Comparison of ENCODE assay signal across 8 mouse cellular contexts in the genomic region with DNA sequence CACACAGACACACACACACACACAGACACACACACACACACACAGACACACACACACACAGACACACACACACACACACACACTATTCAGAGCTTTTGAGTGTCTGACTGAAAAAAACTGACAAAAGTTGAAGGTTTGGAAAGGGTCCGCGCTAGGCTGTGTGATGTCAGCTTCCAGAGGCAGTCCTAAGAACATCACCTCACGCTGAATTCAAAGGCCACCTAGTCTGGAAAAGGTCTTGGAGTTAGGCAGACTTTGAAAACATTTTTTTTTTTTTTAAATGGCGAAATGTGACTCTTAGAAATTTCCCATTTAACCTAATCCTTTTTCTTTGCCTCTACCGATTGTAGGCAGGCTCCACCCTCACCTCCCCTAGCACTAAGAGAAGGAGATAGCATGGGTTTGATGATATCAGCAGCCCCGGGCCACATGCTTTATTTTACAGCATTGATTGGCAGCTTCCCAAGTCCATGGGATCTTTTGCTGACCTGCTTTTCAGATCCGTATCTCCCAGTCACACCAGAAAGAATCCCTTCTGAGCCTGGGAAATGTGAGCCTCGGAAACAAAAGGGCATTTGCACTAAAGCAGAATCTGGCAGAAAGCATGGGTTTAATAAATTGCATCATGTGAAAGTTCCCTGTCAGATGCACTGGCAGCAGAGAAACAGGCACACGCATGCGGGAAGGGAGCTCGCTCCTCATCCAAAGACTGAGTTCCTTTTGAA.
A peak's percentile ranks its signal among the peaks of the same experiment; 100 is the strongest.
DNase-seq lines count a peak whose midpoint lies in the region; ATAC-seq and TF ChIP-seq lines count a peak whose summit lies in the region.

No protein-coding gene starts in this region.

- ATAC-seq in heart, embryonic 11.5 days (replicated peaks; ENCODE audit: insufficient number of reproducible peaks, low FRiP score, low TSS enrichment), result no peak
- ATAC-seq in kidney, embryonic 14.5 days (ENCODE audit: low FRiP score, low TSS enrichment), result no peak
- ATAC-seq in liver, embryonic 13.5 days (ENCODE audit: low read depth), result no peak
- peak; percentile 21; the same call in 1 of the 2 replicates for ATAC-seq in neural tube, embryonic 13.5 days (ENCODE audit: low read depth)

- intact Hi-C loops in left cerebral cortex, adult 2 months (cut with DNase I), result loop anchor here (2.0 to 5.0 kb wide), 2 partner anchors 79 to 194 kb away; no protein-coding TSS in a partner anchor

- peak overlapping the region; percentile 59; the same call in 1 of the 2 replicates for H3K9ac ChIP-seq in heart, embryonic 11.5 days (ENCODE audit: low read depth, low read length)
- no peak overlapping the region for H3K9ac ChIP-seq in kidney, embryonic 14.5 days (ENCODE audit: low read depth, low read length)
- no peak overlapping the region for H3K9ac ChIP-seq in liver, embryonic 13.5 days
- H3K9ac ChIP-seq in neural tube, embryonic 13.5 days, result peak overlapping the region; percentile 51

- H3K27ac ChIP-seq in left cerebral cortex, adult 2 months, result peak overlapping the region; percentile 71; the same call in 1 of the 2 replicates
- peak overlapping the region; percentile 90 for H3K27ac ChIP-seq in heart, embryonic 11.5 days (ENCODE audit: low read depth, low read length)
- H3K27ac ChIP-seq in kidney, embryonic 14.5 days (ENCODE audit: low read depth, low read length), result peak overlapping the region; percentile 86
- peak overlapping the region; percentile 76 for H3K27ac ChIP-seq in liver, embryonic 13.5 days
- H3K27ac ChIP-seq in neural tube, embryonic 13.5 days (replicated peaks), result peak overlapping the region; percentile 92

- H3K4me1 ChIP-seq in heart, embryonic 11.5 days (ENCODE audit: control insufficient read depth, insufficient read depth, low read length), result peaks cover 39% of the 10 kb centered on the region
- H3K4me1 ChIP-seq in kidney, embryonic 14.5 days (ENCODE audit: control insufficient read depth, insufficient read depth, low read length), result peaks cover 16% of the 10 kb centered on the region
- peaks cover 46% of the 10 kb centered on the region for H3K4me1 ChIP-seq in liver, embryonic 13.5 days (replicated peaks)
- H3K4me1 ChIP-seq in neural tube, embryonic 13.5 days (replicated peaks), result peaks cover 57% of the 10 kb centered on the region

- DNase-seq in left cerebral cortex, adult 2 months (ENCODE audit: extremely low spot score in 1 of 2, low spot score in 2 of 2), result no peak
- DNase-seq in left cerebral cortex, adult 11 months (ENCODE audit: low spot score), result no peak
- DNase-seq in cerebellum, postnatal 14 days, result peak; percentile 59 to 71
- DNase-seq in liver, embryonic 13.5 days, result no peak
- DNase-seq in ovary, postnatal 36 days (ENCODE audit: low spot score), result no peak

- H3K27me3 ChIP-seq in heart, embryonic 11.5 days (ENCODE audit: control insufficient read depth, insufficient read depth, low read length), result no peaks in the 10 kb centered on the region
- H3K27me3 ChIP-seq in kidney, embryonic 14.5 days (ENCODE audit: control insufficient read depth, insufficient read depth, low read length), result no peaks in the 10 kb centered on the region
- no peaks in the 10 kb centered on the region for H3K27me3 ChIP-seq in liver, embryonic 13.5 days
- H3K27me3 ChIP-seq in neural tube, embryonic 13.5 days, result no peaks in the 10 kb centered on the region

- H3K4me2 ChIP-seq in heart, embryonic 11.5 days, result peak overlapping the region; percentile 63; the same call in 1 of the 2 replicates
- peak overlapping the region; percentile 50; the same call in 1 of the 2 replicates for H3K4me2 ChIP-seq in kidney, embryonic 14.5 days (replicated peaks; ENCODE audit: low read depth, low read length)
- peak overlapping the region; percentile 64 for H3K4me2 ChIP-seq in liver, embryonic 13.5 days
- H3K4me2 ChIP-seq in neural tube, embryonic 13.5 days, result peak overlapping the region; percentile 50

- WGBS in heart, embryonic 11.5 days (ENCODE audit: insufficient replicate concordance), result 26% methylated on average over 11 of the region's 11 CpGs
- WGBS in kidney, embryonic 14.5 days, result 29% methylated on average over 11 of the region's 11 CpGs
- WGBS in liver, embryonic 13.5 days (ENCODE audit: insufficient replicate concordance), result 53% methylated on average over 11 of the region's 11 CpGs
- WGBS in neural tube, embryonic 13.5 days, result 24% methylated on average over 11 of the region's 11 CpGs

- H3K9me3 ChIP-seq in heart, embryonic 11.5 days (replicated peaks; ENCODE audit: control insufficient read depth, low read length), result no peaks in the 10 kb centered on the region
- H3K9me3 ChIP-seq in kidney, embryonic 14.5 days (ENCODE audit: control insufficient read depth, low read length), result no peaks in the 10 kb centered on the region
- no peaks in the 10 kb centered on the region for H3K9me3 ChIP-seq in liver, embryonic 13.5 days (replicated peaks)
- H3K9me3 ChIP-seq in neural tube, embryonic 13.5 days, result no peaks in the 10 kb centered on the region

- peak overlapping the region; percentile 3 for H3K4me3 ChIP-seq in left cerebral cortex, adult 2 months
- peak overlapping the region; percentile 13; the same call in 1 of the 2 replicates for H3K4me3 ChIP-seq in heart, embryonic 11.5 days (ENCODE audit: low read depth, low read length)
- H3K4me3 ChIP-seq in kidney, embryonic 14.5 days (ENCODE audit: low read length), result no peak overlapping the region
- H3K4me3 ChIP-seq in liver, embryonic 13.5 days (replicated peaks), result no peak overlapping the region
- H3K4me3 ChIP-seq in neural tube, embryonic 13.5 days, result 0 out of 2 replicates have a peak overlapping the region, but pooled peaks have one; percentile 1

- H3K36me3 ChIP-seq in heart, embryonic 11.5 days (ENCODE audit: control insufficient read depth, insufficient read depth, low read length), result no peaks in the 10 kb centered on the region
- no peaks in the 10 kb centered on the region for H3K36me3 ChIP-seq in kidney, embryonic 14.5 days (ENCODE audit: control insufficient read depth, insufficient read depth, low read length)
- no peaks in the 10 kb centered on the region for H3K36me3 ChIP-seq in liver, embryonic 13.5 days
- no peaks in the 10 kb centered on the region for H3K36me3 ChIP-seq in neural tube, embryonic 13.5 days

- no peak for TF ChIP-seq CTCF in left cerebral cortex, adult 2 months (IDR thresholded peaks at IDR 0.05)

Comparison
In these comparisons a context has a peak if more than half of its experiments do, and no peak if none do; other contexts are left out.
1. DNase-seq: peak in cerebellum, postnatal 14 days (2 of 2); none in left cerebral cortex, adult 2 months (0 of 2), left cerebral cortex, adult 11 months (single experiment), liver, embryonic 13.5 days (single experiment) and ovary, postnatal 36 days (single experiment).
2. H3K4me3 ChIP-seq: peak in left cerebral cortex, adult 2 months (single experiment), heart, embryonic 11.5 days (single experiment) and neural tube, embryonic 13.5 days (single experiment); none in kidney, embryonic 14.5 days (single experiment) and liver, embryonic 13.5 days (single experiment).
3. H3K9ac ChIP-seq: peak in heart, embryonic 11.5 days (single experiment) and neural tube, embryonic 13.5 days (single experiment); none in kidney, embryonic 14.5 days (single experiment) and liver, embryonic 13.5 days (single experiment).
4. Peak in every context shown above with its lines, with median percentiles within 50 percentile points of each other: H3K27ac ChIP-seq and H3K4me2 ChIP-seq.